Mouse (Mus musculus): ENCODE data around the gene Rcvrn. TPM values are rescaled to one million over a fixed set of nuclear protein-coding genes. Genes with fewer than 3 reads are reported as not detected.

Gene Rcvrn
- total RNA-seq (2023) = not detected

DNA sequence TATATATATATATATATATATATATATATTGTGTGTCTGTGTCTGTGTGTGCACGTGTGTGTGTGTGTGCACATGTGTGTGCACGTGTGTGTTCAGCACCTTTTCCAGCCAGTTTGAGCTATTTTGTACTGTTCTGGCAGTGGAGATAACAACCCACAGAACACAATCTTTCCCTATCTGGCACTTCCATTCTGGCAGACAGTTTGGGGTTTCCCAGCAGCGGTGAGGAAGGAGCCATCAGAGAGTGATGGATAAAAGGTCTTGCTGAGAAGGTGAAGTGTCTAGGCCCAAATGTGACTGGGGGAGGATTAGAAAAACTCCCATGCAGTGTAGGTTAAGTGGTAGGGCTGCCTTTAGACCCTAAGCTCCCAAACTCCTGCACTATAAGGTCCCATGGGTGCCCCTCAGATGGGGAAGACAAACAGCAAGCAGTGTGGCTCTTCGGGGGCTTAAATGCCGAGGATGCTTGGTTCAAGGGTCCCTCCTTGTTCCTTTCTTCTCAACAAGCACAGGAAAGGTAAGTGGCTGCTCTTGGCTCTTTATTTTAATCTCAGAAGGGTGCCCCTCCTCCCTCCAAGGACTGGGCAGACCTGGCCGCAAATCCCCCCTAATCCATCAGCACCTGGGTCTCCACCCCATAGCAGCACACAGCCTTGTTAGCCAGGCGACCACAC is at the start of gene Rcvrn:
Gene Rcvrn (plus strand): TSS at position 624 of the 674 bp plus-strand sequence.

Other genes starting within 250 kb of the Rcvrn start
- gene Gas7, start 239.9 kb upstream of the Rcvrn start, total RNA-seq (2023) = 0.97 TPM
- not detected for gene Glp2r, start 75.8 kb downstream of the Rcvrn start, total RNA-seq (2023)
- gene Gsg1l2, start 79.3 kb downstream of the Rcvrn start, total RNA-seq (2023) = not detected
- gene Dhrs7c, start 102.9 kb downstream of the Rcvrn start, total RNA-seq (2023) = not detected
- not detected for gene Usp43, start 226.8 kb downstream of the Rcvrn start, total RNA-seq (2023)

Measured in CD4-positive naive resting alpha-beta T cell, adult 76 days (primary cell).